Mouse (Mus musculus) liver, adult 2 months (tissue): ENCODE results near the gene Prrg1. TPM values are rescaled to one million over a fixed set of nuclear protein-coding genes. Genes with fewer than 3 reads are reported as not detected.

Source experiments
- DNase-seq: peaks from one replicate; pipeline ENCODE4 v3.0.0-alpha.2; 2011; ENCODE audit warnings: low read depth, low spot score; ENCODE audit errors: extremely low read depth
- H3K27ac ChIP-seq: fragments of 200-500 bp; replicated peaks from 2 replicates; pipeline ENCODE4 v1.5.1; 2012; ENCODE audit warnings: low read depth, mild to moderate bottlenecking, control low read depth, inconsistent platforms, low read length; ENCODE audit not compliant: insufficient read depth
- H3K27me3 ChIP-seq: fragments of 200-500 bp; 2 replicates; pipeline ENCODE4 v1.6.1; 2012; ENCODE audit warnings: mild to moderate bottlenecking, moderate library complexity, low read length, inconsistent platforms; ENCODE audit not compliant: control insufficient read depth, insufficient read depth
- H3K36me3 ChIP-seq: fragments of 200-500 bp; 2 replicates; pipeline ENCODE4 v1.6.1; 2012; ENCODE audit warnings: low read length, inconsistent platforms; ENCODE audit not compliant: control insufficient read depth, insufficient read depth
- H3K4me1 ChIP-seq: fragments of 200-500 bp; 2 replicates; pipeline ENCODE4 v1.6.1; 2011; ENCODE audit warnings: low read length; ENCODE audit not compliant: control insufficient read depth, insufficient read depth
- H3K4me3 ChIP-seq: fragments of 200-500 bp; 2 replicates; pipeline ENCODE4 v1.5.1; 2011; ENCODE audit warnings: low read depth, mild to moderate bottlenecking, control low read depth, low read length, moderate library complexity; ENCODE audit not compliant: insufficient read depth
- H3K79me2 ChIP-seq: fragments of 200-500 bp; 2 replicates; pipeline ENCODE4 v1.6.1; 2012; ENCODE audit warnings: inconsistent platforms, mild to moderate bottlenecking, low read length, moderate library complexity; ENCODE audit not compliant: control insufficient read depth, insufficient read depth
- H3K9ac ChIP-seq: fragments of 200-500 bp; 2 replicates; pipeline ENCODE4 v1.6.1; 2012; ENCODE audit warnings: low read depth, mild to moderate bottlenecking, control low read depth, inconsistent platforms, low read length
- CTCF ChIP-seq: fragments of 200-500 bp; IDR thresholded peaks from 2 replicates; pipeline ENCODE4 v1.5.1; 2011; ENCODE audit warnings: low read depth, low read length, control low read depth
- POLR2A ChIP-seq: fragments of 200-500 bp; IDR thresholded peaks from 2 replicates; pipeline ENCODE4 v1.6.1; 2011; ENCODE audit warnings: low read length, control low read depth; ENCODE audit not compliant: insufficient read depth; ENCODE audit errors: extremely low read depth
- WGBS: fragments of 180-500 bp; shearing (Covaris S2); methylation state at CpG from one replicate; pipeline ENCODE4 v1.1.7; 2018; 5-methylcytosine and 5-hydroxymethylcytosine counted together
- polyA plus RNA-seq: library from polyadenylated mRNA; depleted of rRNA; stranded (reverse); fragments of >200 nt; gene quantifications from 2 replicates; pipeline ENCODE4 v1.2.3, GENCODE M21; 2012; rRNA removed
- total RNA-seq: library from RNA; depleted of rRNA; stranded (reverse); fragments of >200 nt; gene quantifications from 2 replicates; pipeline ENCODE4 v1.2.3, GENCODE M21; 2014; rRNA removed

Gene Prrg1
- total RNA-seq: 1.7 and 2.5 TPM in 2 replicates
- 0.11 and 0.35 TPM in 2 replicates for polyA plus RNA-seq

GRCm38 (mm10) chrX:78583202-78584004, at the start of gene Prrg1:
Gene Prrg1 (minus strand): TSS chrX:78583896.
- peak; percentile 46 for DNase-seq
- peak within 1 kb of the TSS; percentile 67 for H3K4me3 ChIP-seq
- under 1% methylated on average over 36 of the region's 36 CpGs for WGBS
- no peaks in the 10 kb centered on the region for H3K27me3 ChIP-seq
- no peaks in the 10 kb centered on the region for H3K79me2 ChIP-seq
- H3K36me3 ChIP-seq: no peaks in the 10 kb centered on the region
- peak within 1 kb of the TSS; percentile 57 for H3K9ac ChIP-seq
- H3K4me1 ChIP-seq: no peaks in the 10 kb centered on the region; the same call in 1 of the 2 replicates
- H3K27ac ChIP-seq: peak within 1 kb of the TSS; percentile 41
- no peak for TF ChIP-seq CTCF
- TF ChIP-seq POLR2A: no peak

GRCm38 (mm10) chrX:78605814-78606213, 22.1 kb upstream of the Prrg1 start:
- Histone ChIP-seq H3K27ac (no peak overlapping the region), H3K4me1 (no peaks in the 10 kb centered on the region), H3K36me3 (no peaks in the 10 kb centered on the region), H3K27me3 (no peaks in the 10 kb centered on the region), H3K4me3 (no peak overlapping the region), H3K9ac (no peak overlapping the region), H3K79me2 (no peaks in the 10 kb centered on the region)
- TF ChIP-seq CTCF: no peak
- TF ChIP-seq POLR2A: no peak
- DNase-seq: no peak
- 57% methylated on average over 2 of the region's 2 CpGs for WGBS

GRCm38 (mm10) chrX:78593138-78593537, 9.4 kb upstream of the Prrg1 start:
- no peaks in the 10 kb centered on the region for H3K27me3 ChIP-seq
- no peak overlapping the region for H3K4me3 ChIP-seq
- no peak overlapping the region for H3K27ac ChIP-seq
- DNase-seq: no peak
- H3K36me3 ChIP-seq: no peaks in the 10 kb centered on the region
- H3K9ac ChIP-seq: no peak overlapping the region
- TF ChIP-seq POLR2A (no peak), CTCF (no peak)
- no peaks in the 10 kb centered on the region for H3K4me1 ChIP-seq
- H3K79me2 ChIP-seq: no peaks in the 10 kb centered on the region
- 61% methylated on average over 2 of the region's 2 CpGs for WGBS

GRCm38 (mm10) chrX:78582854-78583201, 868 bp downstream of the Prrg1 start:
- no peaks in the 10 kb centered on the region for H3K79me2 ChIP-seq
- TF ChIP-seq CTCF (no peak), POLR2A (no peak)
- H3K4me1 ChIP-seq: no peaks in the 10 kb centered on the region; the same call in 1 of the 2 replicates
- no peak overlapping the region for H3K27ac ChIP-seq
- H3K36me3 ChIP-seq: no peaks in the 10 kb centered on the region
- no peak overlapping the region; the same call in 1 of the 2 replicates for H3K9ac ChIP-seq
- peak overlapping the region; percentile 67; the same call in 1 of the 2 replicates for H3K4me3 ChIP-seq
- DNase-seq: peak; percentile 20
- WGBS: 0% methylated on average over 7 of the region's 21 CpGs
- no peaks in the 10 kb centered on the region for H3K27me3 ChIP-seq

- 50% methylated on average over 2 of the region's 2 CpGs for WGBS
- Histone ChIP-seq H3K79me2 (no peaks in the 10 kb centered on the region), H3K36me3 (no peaks in the 10 kb centered on the region), H3K4me3 (no peak overlapping the region), H3K4me1 (no peaks in the 10 kb centered on the region), H3K27me3 (no peaks in the 10 kb centered on the region), H3K27ac (no peak overlapping the region), H3K9ac (no peak overlapping the region)
- TF ChIP-seq POLR2A (no peak), CTCF (no peak)
- no peak for DNase-seq
Observed at GRCm38 (mm10) chrX:78563451-78563850, 20.2 kb downstream of the Prrg1 start.

- H3K4me3 ChIP-seq: no peak overlapping the region
- WGBS: 96% methylated on average over 2 of the region's 2 CpGs
- H3K9ac ChIP-seq: no peak overlapping the region
Observed at GRCm38 (mm10) chrX:78553399-78553798, 30.3 kb downstream of the Prrg1 start.

More at GRCm38 (mm10) chrX:78553399-78553798, 30.3 kb downstream of the Prrg1 start:
- no peak overlapping the region for H3K27ac ChIP-seq
- no peaks in the 10 kb centered on the region for H3K79me2 ChIP-seq
- H3K36me3 ChIP-seq: no peaks in the 10 kb centered on the region
- H3K27me3 ChIP-seq: no peaks in the 10 kb centered on the region
- no peak for TF ChIP-seq CTCF
- no peaks in the 10 kb centered on the region for H3K4me1 ChIP-seq
- no peak for DNase-seq
